Mouse (Mus musculus): Measurements from ENCODE around the gene Stard3. TPM values are rescaled to one million over a fixed set of nuclear protein-coding genes. Genes with fewer than 3 reads are reported as not detected.

Gene Stard3
- polyA plus RNA-seq, 1 experiment: 76.5 TPM

DNA sequence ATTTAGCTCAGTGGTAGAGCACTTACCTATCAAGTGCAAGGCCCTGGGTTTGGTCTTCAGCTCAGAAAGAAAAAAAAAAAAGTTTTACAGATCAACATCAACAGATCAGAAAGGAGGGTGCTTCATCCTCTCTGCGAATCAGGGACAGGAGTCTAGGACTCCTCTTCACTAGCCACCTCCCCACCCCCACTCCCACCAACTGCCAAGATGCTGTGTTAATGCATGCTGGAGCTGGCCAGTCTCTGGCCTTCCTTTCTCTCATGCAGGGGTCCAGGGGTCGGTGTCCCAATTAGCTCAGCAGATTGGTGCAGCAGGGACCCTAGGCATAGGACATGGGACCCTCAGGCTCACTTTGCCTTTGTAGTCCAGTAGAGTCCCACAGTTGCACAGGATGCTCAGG lies 12.4 kb downstream of the Stard3 start:
- TF ChIP-seq CTCF (IDR thresholded peaks at IDR 0.05; ENCODE audit: extremely low read depth, insufficient read length, insufficient replicate concordance, low read depth, low read length) (no peak), POLR2A (IDR thresholded peaks at IDR 0.05; ENCODE audit: low read depth, low read length) (no peak)
- 94% methylated on average over 2 of the region's 2 CpGs for WGBS
- Histone ChIP-seq H3K4me1 (ENCODE audit: control insufficient read depth, insufficient read depth, insufficient read length, low read length) (no peaks in the 10 kb centered on the region), H3K4me3 (ENCODE audit: low read depth, low read length) (no peak overlapping the region), H3K27me3 (ENCODE audit: control insufficient read depth, insufficient read depth, low read length) (no peaks in the 10 kb centered on the region), H3K27ac (ENCODE audit: insufficient read depth, low read depth, low read length) (no peak overlapping the region), H3K36me3 (ENCODE audit: control insufficient read depth, insufficient read depth, low read length) (peaks cover 14% of the 10 kb centered on the region)

DNA sequence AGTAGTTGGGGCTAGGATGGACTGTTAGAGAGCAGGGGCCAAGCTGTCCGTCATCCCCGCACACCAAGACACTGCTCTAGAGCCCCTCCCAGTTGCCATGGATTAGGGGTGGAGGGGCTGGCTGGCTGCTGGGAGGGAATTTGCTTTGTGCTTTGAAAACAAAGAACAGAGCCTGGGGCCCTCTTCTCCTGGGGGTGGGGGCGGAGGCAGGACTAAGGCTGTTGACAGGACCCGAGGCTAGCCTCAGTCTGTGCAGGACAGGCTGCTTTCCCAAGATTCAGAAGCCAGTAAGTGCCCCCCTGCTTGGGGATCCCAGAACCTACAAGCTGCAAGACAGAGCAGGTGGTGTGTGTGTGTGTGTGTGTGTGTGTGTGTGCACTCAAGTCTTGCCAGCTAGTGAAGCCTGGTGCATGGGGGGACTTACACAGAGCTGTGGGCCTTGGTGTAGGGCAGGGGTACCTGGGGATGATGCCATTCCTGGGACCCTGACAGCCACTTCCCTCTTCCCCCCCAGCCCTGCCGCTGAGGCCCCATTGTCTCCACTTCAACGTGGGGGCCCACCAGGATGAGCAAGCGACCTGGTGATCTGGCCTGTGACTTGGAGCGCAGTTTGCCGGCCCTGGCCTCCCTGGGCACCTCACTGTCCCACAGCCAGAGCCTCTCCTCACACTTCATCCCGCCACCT lies 13.5 kb downstream of the Stard3 start:
- H3K27ac ChIP-seq (ENCODE audit: insufficient read depth, low read depth, low read length): no peak overlapping the region
- H3K4me1 ChIP-seq (ENCODE audit: control insufficient read depth, insufficient read depth, insufficient read length, low read length): no peaks in the 10 kb centered on the region
- WGBS: 77% methylated on average over 10 of the region's 10 CpGs
- H3K4me3 ChIP-seq (ENCODE audit: low read depth, low read length): no peak overlapping the region
- H3K36me3 ChIP-seq (ENCODE audit: control insufficient read depth, insufficient read depth, low read length): peaks cover 24% of the 10 kb centered on the region
- no peaks in the 10 kb centered on the region for H3K27me3 ChIP-seq (ENCODE audit: control insufficient read depth, insufficient read depth, low read length)
- TF ChIP-seq POLR2A (IDR thresholded peaks at IDR 0.05; ENCODE audit: low read depth, low read length) (no peak), CTCF (IDR thresholded peaks at IDR 0.05; ENCODE audit: extremely low read depth, insufficient read length, insufficient replicate concordance, low read depth, low read length) (no peak)

DNA sequence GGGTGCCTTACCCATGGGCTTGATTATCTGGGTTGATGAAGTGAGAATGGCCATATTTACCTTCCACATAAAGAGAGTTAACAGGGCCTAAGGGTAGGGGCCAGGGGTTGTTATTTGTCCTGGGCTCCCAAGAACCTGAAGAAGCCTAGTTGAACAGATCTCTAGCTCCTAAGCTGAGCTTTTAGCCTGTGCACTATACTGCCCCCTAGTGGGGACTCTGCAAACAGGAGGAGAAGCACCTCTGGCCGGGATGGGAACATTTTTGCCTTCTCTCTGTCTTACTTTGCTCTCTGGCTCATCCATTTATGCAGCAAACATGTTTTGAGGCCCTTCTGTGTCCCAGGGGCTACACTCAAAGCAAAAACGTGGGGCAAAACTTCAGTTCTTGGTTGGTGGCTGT lies 14.2 kb downstream of the Stard3 start:
- H3K27me3 ChIP-seq (ENCODE audit: control insufficient read depth, insufficient read depth, low read length): no peaks in the 10 kb centered on the region
- H3K4me1 ChIP-seq (ENCODE audit: control insufficient read depth, insufficient read depth, insufficient read length, low read length): no peaks in the 10 kb centered on the region
- no peak for TF ChIP-seq POLR2A (IDR thresholded peaks at IDR 0.05; ENCODE audit: low read depth, low read length)
- peak; percentile 90; the same call in 1 of the 2 replicates for TF ChIP-seq CTCF (IDR thresholded peaks at IDR 0.05; ENCODE audit: extremely low read depth, insufficient read length, insufficient replicate concordance, low read depth, low read length)
- H3K36me3 ChIP-seq (ENCODE audit: control insufficient read depth, insufficient read depth, low read length): peaks cover 31% of the 10 kb centered on the region
- WGBS: 6% methylated on average over 2 of the region's 2 CpGs
- H3K27ac ChIP-seq (ENCODE audit: insufficient read depth, low read depth, low read length): no peak overlapping the region
- H3K4me3 ChIP-seq (ENCODE audit: low read depth, low read length): no peak overlapping the region

DNA sequence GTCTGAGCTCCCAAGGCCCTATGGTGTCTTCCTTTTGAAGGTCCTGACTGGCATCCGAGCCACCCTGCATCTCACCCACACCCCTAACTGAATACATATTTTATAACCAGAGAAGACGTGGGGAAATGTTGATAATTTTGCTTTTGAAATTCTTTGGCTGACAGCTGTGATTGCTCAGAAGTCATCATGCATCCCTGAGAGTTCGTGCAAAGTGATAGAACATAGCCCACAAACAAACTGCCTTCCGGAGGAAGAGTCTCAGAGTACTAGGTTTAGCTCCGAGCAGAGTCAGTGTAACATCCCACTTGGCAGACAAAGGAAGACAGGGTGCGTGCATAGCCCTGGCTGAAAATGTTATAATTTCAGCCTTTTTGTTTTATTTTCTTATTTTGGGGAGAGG lies 15.1 kb downstream of the Stard3 start:
- H3K4me3 ChIP-seq (ENCODE audit: low read depth, low read length): no peak overlapping the region
- no peak overlapping the region for H3K27ac ChIP-seq (ENCODE audit: insufficient read depth, low read depth, low read length)
- peaks cover 38% of the 10 kb centered on the region for H3K36me3 ChIP-seq (ENCODE audit: control insufficient read depth, insufficient read depth, low read length)
- TF ChIP-seq CTCF (IDR thresholded peaks at IDR 0.05; ENCODE audit: extremely low read depth, insufficient read length, insufficient replicate concordance, low read depth, low read length) (no peak), POLR2A (IDR thresholded peaks at IDR 0.05; ENCODE audit: low read depth, low read length) (no peak)
- WGBS: 92% methylated on average over 6 of the region's 6 CpGs
- no peaks in the 10 kb centered on the region for H3K4me1 ChIP-seq (ENCODE audit: control insufficient read depth, insufficient read depth, insufficient read length, low read length)
- H3K27me3 ChIP-seq (ENCODE audit: control insufficient read depth, insufficient read depth, low read length): no peaks in the 10 kb centered on the region

DNA sequence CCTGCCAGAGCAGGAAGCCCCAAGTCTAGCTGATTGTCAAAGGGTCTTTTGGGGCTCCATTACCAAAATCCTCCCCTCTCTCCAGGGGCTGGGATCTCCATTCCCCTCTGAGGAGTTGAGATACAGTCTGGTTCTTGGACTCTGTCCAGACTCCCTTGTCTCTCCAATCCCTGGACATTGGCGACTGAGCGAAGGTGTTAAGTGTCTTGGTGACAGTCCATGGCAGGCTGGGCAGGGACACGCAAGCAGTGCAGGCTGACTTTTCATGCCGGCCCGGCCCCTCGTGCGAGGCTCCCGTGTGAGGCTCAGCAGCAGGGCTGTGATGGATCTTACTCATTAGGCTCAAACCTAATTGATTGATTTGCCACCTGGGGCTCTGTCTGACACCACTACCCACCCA lies 16.1 kb downstream of the Stard3 start:
- no peak overlapping the region for H3K27ac ChIP-seq (ENCODE audit: insufficient read depth, low read depth, low read length)
- no peaks in the 10 kb centered on the region for H3K27me3 ChIP-seq (ENCODE audit: control insufficient read depth, insufficient read depth, low read length)
- H3K36me3 ChIP-seq (ENCODE audit: control insufficient read depth, insufficient read depth, low read length): peaks cover 48% of the 10 kb centered on the region
- H3K4me3 ChIP-seq (ENCODE audit: low read depth, low read length): no peak overlapping the region
- no peaks in the 10 kb centered on the region for H3K4me1 ChIP-seq (ENCODE audit: control insufficient read depth, insufficient read depth, insufficient read length, low read length)
- no peak for TF ChIP-seq CTCF (IDR thresholded peaks at IDR 0.05; ENCODE audit: extremely low read depth, insufficient read length, insufficient replicate concordance, low read depth, low read length)
- TF ChIP-seq POLR2A (IDR thresholded peaks at IDR 0.05; ENCODE audit: low read depth, low read length): no peak
- 90% methylated on average over 8 of the region's 8 CpGs for WGBS

DNA sequence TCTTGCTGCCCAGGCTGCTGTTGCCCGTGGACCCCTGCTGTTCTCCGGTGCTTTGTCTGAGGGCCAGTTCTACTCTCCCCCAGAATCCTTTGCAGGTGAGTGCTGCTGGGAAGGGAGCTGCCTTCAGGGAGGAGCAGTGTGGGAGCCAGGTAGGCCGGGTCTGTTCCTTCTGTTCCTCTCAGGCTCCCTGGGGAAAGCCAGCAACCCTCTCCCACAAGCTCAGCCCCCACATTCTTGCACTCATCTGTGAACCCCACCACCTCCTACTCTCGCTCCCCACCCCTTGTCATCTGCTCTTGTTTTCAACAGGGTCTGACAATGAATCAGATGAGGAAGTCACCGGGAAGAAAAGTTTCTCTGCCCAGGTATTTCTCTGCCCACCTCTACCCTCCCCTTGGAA lies 18.6 kb downstream of the Stard3 start:
- peaks cover 63% of the 10 kb centered on the region for H3K36me3 ChIP-seq (ENCODE audit: control insufficient read depth, insufficient read depth, low read length)
- no peaks in the 10 kb centered on the region for H3K27me3 ChIP-seq (ENCODE audit: control insufficient read depth, insufficient read depth, low read length)
- no peak overlapping the region for H3K27ac ChIP-seq (ENCODE audit: insufficient read depth, low read depth, low read length)
- H3K4me1 ChIP-seq (ENCODE audit: control insufficient read depth, insufficient read depth, insufficient read length, low read length): no peaks in the 10 kb centered on the region
- TF ChIP-seq CTCF (IDR thresholded peaks at IDR 0.05; ENCODE audit: extremely low read depth, insufficient read length, insufficient replicate concordance, low read depth, low read length) (no peak), POLR2A (IDR thresholded peaks at IDR 0.05; ENCODE audit: low read depth, low read length) (no peak)
- WGBS: 82% methylated on average over 5 of the region's 5 CpGs
- H3K4me3 ChIP-seq (ENCODE audit: low read depth, low read length): no peak overlapping the region

DNA sequence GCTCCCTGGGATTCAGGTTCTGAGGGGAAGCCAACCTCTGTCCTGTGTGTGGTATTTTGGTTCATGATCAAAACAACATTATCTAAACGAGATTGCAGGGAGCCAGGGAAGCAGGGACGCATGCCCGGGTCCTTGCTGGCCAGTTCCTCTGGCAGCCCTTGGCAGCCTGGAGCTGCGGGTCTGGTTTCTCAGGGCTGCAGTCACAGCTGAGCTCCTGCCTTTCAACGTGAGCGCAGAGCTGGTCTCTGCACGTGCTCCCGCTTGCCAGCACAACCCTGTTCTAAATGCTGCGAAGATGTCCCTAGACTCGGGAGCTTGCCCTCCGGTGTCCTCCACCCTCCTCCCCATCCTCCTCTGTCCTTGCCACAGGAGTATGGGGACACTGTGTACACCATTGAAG lies 19.6 kb downstream of the Stard3 start:
- no peak for TF ChIP-seq CTCF (IDR thresholded peaks at IDR 0.05; ENCODE audit: extremely low read depth, insufficient read length, insufficient replicate concordance, low read depth, low read length)
- no peak for TF ChIP-seq POLR2A (IDR thresholded peaks at IDR 0.05; ENCODE audit: low read depth, low read length)

More for the DNA sequence above, 19.6 kb downstream of the Stard3 start:
- H3K27ac ChIP-seq (ENCODE audit: insufficient read depth, low read depth, low read length): no peak overlapping the region
- H3K4me3 ChIP-seq (ENCODE audit: low read depth, low read length): no peak overlapping the region
- H3K4me1 ChIP-seq (ENCODE audit: control insufficient read depth, insufficient read depth, insufficient read length, low read length): no peaks in the 10 kb centered on the region
- no peaks in the 10 kb centered on the region for H3K27me3 ChIP-seq (ENCODE audit: control insufficient read depth, insufficient read depth, low read length)
- WGBS: 78% methylated on average over 11 of the region's 11 CpGs
- peaks cover 63% of the 10 kb centered on the region for H3K36me3 ChIP-seq (ENCODE audit: control insufficient read depth, insufficient read depth, low read length)
